ENCODE assay signal across 10 mouse cellular contexts in genomic region chr9:123757326-123757725, GRCm38 (mm10).
"Had no signal": no experiment of that assay in that cellular context is flagged by ENCODE, and none has a peak within 500 bp of the region (broad histone marks: within the 10 kb centered on the region; RNA-seq: fewer than 3 reads in every experiment).

No protein-coding gene starts in this region.

- ATAC-seq: midbrain, embryonic 13.5 days had no signal

- H3K9me3 ChIP-seq: limb, embryonic 12.5 days; midbrain, embryonic 13.5 days; stomach, embryonic 15.5 days had no signal

- H3K4me1 ChIP-seq: limb, embryonic 12.5 days; midbrain, embryonic 13.5 days; stomach, embryonic 15.5 days had no signal

- H3K36me3 ChIP-seq: limb, embryonic 12.5 days; midbrain, embryonic 13.5 days; stomach, embryonic 15.5 days had no signal

- H3K27ac ChIP-seq: layer of hippocampus, adult 2 months; limb, embryonic 12.5 days; liver, embryonic 14.5 days; midbrain, embryonic 13.5 days; stomach, embryonic 15.5 days had no signal

- H3K4me3 ChIP-seq: layer of hippocampus, adult 2 months; limb, embryonic 12.5 days; midbrain, embryonic 13.5 days; stomach, embryonic 15.5 days had no signal

- H3K9ac ChIP-seq: limb, embryonic 12.5 days; liver, embryonic 14.5 days; midbrain, embryonic 13.5 days; stomach, embryonic 15.5 days had no signal

- DNase-seq: kidney, postnatal 10 days; kidney, postnatal 4 days; liver; lung, adult 18-20 months; right cerebral cortex, postnatal 14 days had no signal

- H3K27me3 ChIP-seq: limb, embryonic 12.5 days; midbrain, embryonic 13.5 days; stomach, embryonic 15.5 days had no signal

- H3K4me2 ChIP-seq: limb, embryonic 12.5 days; midbrain, embryonic 13.5 days; stomach, embryonic 15.5 days had no signal
